Comparison of ENCODE assay signal across 16 mouse cellular contexts in genomic region chr8:110663015-110663742, GRCm38 (mm10). TPM values are rescaled to one million over a fixed set of nuclear protein-coding genes. Genes with fewer than 3 reads are reported as not detected.
DNase-seq lines count a peak whose midpoint lies in the region; ATAC-seq lines count a peak whose summit lies in the region.
"Had no signal": no experiment of that assay in that cellular context is flagged by ENCODE, and none has a peak within 500 bp of the region (broad histone marks: within the 10 kb centered on the region; RNA-seq: fewer than 3 reads in every experiment).

No protein-coding gene starts in this region.

- H3K4me2 ChIP-seq in hindbrain, embryonic 11.5 days (replicated peaks; ENCODE audit: low read depth, low read length): no peak overlapping the region
- no peak overlapping the region for H3K4me2 ChIP-seq in forebrain, embryonic 12.5 days
- H3K4me2 ChIP-seq in midbrain, embryonic 14.5 days (ENCODE audit: low read length): no peak overlapping the region
- H3K4me2 ChIP-seq: embryonic facial prominence, embryonic 12.5 days; liver, embryonic 12.5 days had no signal

- H3K27me3 ChIP-seq in hindbrain, embryonic 11.5 days (ENCODE audit: control insufficient read depth, insufficient read depth, low read length): no peaks in the 10 kb centered on the region
- no peaks in the 10 kb centered on the region for H3K27me3 ChIP-seq in hindbrain, embryonic 10.5 days (ENCODE audit: insufficient read depth, poor library complexity, severe bottlenecking)
- H3K27me3 ChIP-seq in forebrain, embryonic 12.5 days: no peaks in the 10 kb centered on the region
- no peaks in the 10 kb centered on the region for H3K27me3 ChIP-seq in midbrain, embryonic 14.5 days (ENCODE audit: control insufficient read depth, insufficient read depth, low read length)
- H3K27me3 ChIP-seq: embryonic facial prominence, embryonic 12.5 days; liver, embryonic 12.5 days; Patski had no signal

- intact Hi-C loops in heart, postnatal 10 days (cut with DNase I): no loop called here

- H3K9me3 ChIP-seq in hindbrain, embryonic 11.5 days (ENCODE audit: control insufficient read depth, low read length): no peaks in the 10 kb centered on the region
- no peaks in the 10 kb centered on the region for H3K9me3 ChIP-seq in hindbrain, embryonic 10.5 days
- H3K9me3 ChIP-seq in forebrain, embryonic 12.5 days: no peaks in the 10 kb centered on the region
- H3K9me3 ChIP-seq in midbrain, embryonic 14.5 days (ENCODE audit: control insufficient read depth, low read length): no peaks in the 10 kb centered on the region
- H3K9me3 ChIP-seq: embryonic facial prominence, embryonic 12.5 days; liver, embryonic 12.5 days had no signal

- no peak overlapping the region for H3K4me3 ChIP-seq in hindbrain, embryonic 11.5 days (ENCODE audit: low read depth, low read length)
- no peak overlapping the region for H3K4me3 ChIP-seq in hindbrain, embryonic 10.5 days
- H3K4me3 ChIP-seq in forebrain, embryonic 12.5 days (replicated peaks): no peak overlapping the region
- H3K4me3 ChIP-seq in midbrain, embryonic 14.5 days (replicated peaks; ENCODE audit: low read depth, low read length): no peak overlapping the region
- H3K4me3 ChIP-seq: embryonic facial prominence, embryonic 12.5 days; liver, embryonic 12.5 days had no signal

- no peaks in the 10 kb centered on the region for H3K4me1 ChIP-seq in hindbrain, embryonic 11.5 days (replicated peaks; ENCODE audit: control insufficient read depth, insufficient read depth, low read length)
- peaks cover 12% of the 10 kb centered on the region for H3K4me1 ChIP-seq in hindbrain, embryonic 10.5 days (replicated peaks)
- H3K4me1 ChIP-seq in forebrain, embryonic 12.5 days: peaks cover 21% of the 10 kb centered on the region
- peaks cover 24% of the 10 kb centered on the region for H3K4me1 ChIP-seq in midbrain, embryonic 14.5 days (ENCODE audit: control insufficient read depth, insufficient read depth, low read length)

- 0 out of 2 replicates have a peak overlapping the region, but pooled peaks have one; percentile 2 for H3K9ac ChIP-seq in hindbrain, embryonic 11.5 days (ENCODE audit: low read depth, low read length)
- no peak overlapping the region for H3K9ac ChIP-seq in forebrain, embryonic 12.5 days
- no peak overlapping the region for H3K9ac ChIP-seq in midbrain, embryonic 14.5 days (replicated peaks; ENCODE audit: low read length)
- H3K9ac ChIP-seq: embryonic facial prominence, embryonic 12.5 days; liver, embryonic 12.5 days had no signal

- 78% methylated on average over 6 of the region's 6 CpGs for WGBS in hindbrain, embryonic 11.5 days
- 82% methylated on average over 6 of the region's 6 CpGs for WGBS in hindbrain, embryonic 10.5 days
- WGBS in forebrain, embryonic 12.5 days: 83% methylated on average over 6 of the region's 6 CpGs
- 72% methylated on average over 6 of the region's 6 CpGs for WGBS in midbrain, embryonic 14.5 days

- H3K27ac ChIP-seq in hindbrain, embryonic 11.5 days (ENCODE audit: low read depth, low read length): 0 out of 2 replicates have a peak overlapping the region, but pooled peaks have one; percentile 30
- no peak overlapping the region for H3K27ac ChIP-seq in hindbrain, embryonic 10.5 days
- peak overlapping the region; percentile 76; the same call in 1 of the 2 replicates for H3K27ac ChIP-seq in forebrain, embryonic 12.5 days
- H3K27ac ChIP-seq in midbrain, embryonic 14.5 days (replicated peaks; ENCODE audit: low read depth, low read length): peak overlapping the region; percentile 88
- H3K27ac ChIP-seq: embryonic facial prominence, embryonic 12.5 days; liver, embryonic 12.5 days had no signal

- H3K36me3 ChIP-seq in hindbrain, embryonic 11.5 days (ENCODE audit: control insufficient read depth, insufficient read depth, low read length): no peaks in the 10 kb centered on the region
- H3K36me3 ChIP-seq in hindbrain, embryonic 10.5 days: peaks cover 29% of the 10 kb centered on the region
- peaks cover 17% of the 10 kb centered on the region for H3K36me3 ChIP-seq in forebrain, embryonic 12.5 days (replicated peaks)
- peaks cover 12% of the 10 kb centered on the region for H3K36me3 ChIP-seq in midbrain, embryonic 14.5 days (ENCODE audit: control insufficient read depth, insufficient read depth, low read length)

- no peak for DNase-seq in hindbrain, embryonic 11.5 days (ENCODE audit: low spot score)
- DNase-seq in hindbrain, embryonic 10.5 days (ENCODE audit: low spot score): no peak
- peak; percentile 82 for DNase-seq in adipocyte (ENCODE audit: low spot score)
- DNase-seq in midbrain, embryonic 14.5 days: peak; percentile 18
- no peak for DNase-seq in kidney, postnatal 25 days
- DNase-seq in urinary bladder, postnatal 36 days (ENCODE audit: low spot score in 2 of 2): no peak
- DNase-seq in heart, postnatal 10 days: no peak
- DNase-seq: adrenal gland, adult 2 months; kidney, postnatal 10 days; lung, postnatal 14 days; right cerebral cortex, postnatal 14 days; thymus, postnatal 36 days had no signal

- no peak for ATAC-seq in hindbrain, embryonic 11.5 days (ENCODE audit: low FRiP score)
- ATAC-seq in forebrain, embryonic 12.5 days (ENCODE audit: low FRiP score): no peak
- no peak for ATAC-seq in midbrain, embryonic 14.5 days (ENCODE audit: low FRiP score, low TSS enrichment)
- ATAC-seq: liver, embryonic 12.5 days; Patski had no signal

RNA-seq across cellular contexts. Expression of gene Vac14, which starts 44.8 kb away (rescaled TPM):
- 32.3 and 35.3 TPM in 2 replicates for polyA plus RNA-seq in hindbrain, embryonic 11.5 days (2014; fragmentation: Nextera tagmentation; extraction: Ambion mirVana)
- 28.0 and 31.9 TPM in 2 replicates for polyA plus RNA-seq in hindbrain, embryonic 10.5 days (2016; fragmentation: Nextera tagmentation; extraction: Ambion mirVana)
- polyA plus RNA-seq in forebrain, embryonic 12.5 days (2016; fragmentation: Nextera tagmentation; extraction: Ambion mirVana): 27.0 and 29.4 TPM in 2 replicates
- 31.7 and 32.5 TPM in 2 replicates for polyA plus RNA-seq in midbrain, embryonic 14.5 days (2014; fragmentation: Nextera tagmentation; extraction: Ambion mirVana)
- 10 to 100 TPM; 20.8 to 22.4 TPM for total RNA-seq in heart, postnatal 10 days (2021)

RNA-seq across cellular contexts. Expression of gene Mtss1l, which starts 58.1 kb away (rescaled TPM):
- polyA plus RNA-seq in hindbrain, embryonic 11.5 days (2014; fragmentation: Nextera tagmentation; extraction: Ambion mirVana): 10.5 and 10.8 TPM in 2 replicates
- 6.4 and 6.9 TPM in 2 replicates for polyA plus RNA-seq in hindbrain, embryonic 10.5 days (2016; fragmentation: Nextera tagmentation; extraction: Ambion mirVana)
- 8.9 and 10.0 TPM in 2 replicates for polyA plus RNA-seq in forebrain, embryonic 12.5 days (2016; fragmentation: Nextera tagmentation; extraction: Ambion mirVana)
- polyA plus RNA-seq in midbrain, embryonic 14.5 days (2014; fragmentation: Nextera tagmentation; extraction: Ambion mirVana): 27.5 and 31.4 TPM in 2 replicates
- total RNA-seq in heart, postnatal 10 days (2021): 10 to 100 TPM; 36.2 to 39.6 TPM

Comparison
In these comparisons a context has a peak if more than half of its experiments do, and no peak if none do; other contexts are left out.
1. DNase-seq: peak in adipocyte (single experiment) and midbrain, embryonic 14.5 days (single experiment); none in hindbrain, embryonic 11.5 days (single experiment), hindbrain, embryonic 10.5 days (single experiment), kidney, postnatal 25 days (0 of 2), urinary bladder, postnatal 36 days (0 of 2) and heart, postnatal 10 days (0 of 2).